Mouse (Mus musculus) forebrain, embryonic 12.5 days (tissue): Measurements from ENCODE around the gene Rb1. TPM values are rescaled to one million over a fixed set of nuclear protein-coding genes. Genes with fewer than 3 reads are reported as not detected.

ENCODE experiments used
- ATAC-seq: fragments of 200-750 bp; cut with Nextera tagmentation; 2 replicates; pipeline ENCODE4 v1.8.0; 2017; ENCODE audit warnings: moderate TSS enrichment; ENCODE audit not compliant: low FRiP score
- H3K27ac ChIP-seq: fragments of 300-500 bp; sonication (generic); 2 replicates; pipeline ENCODE4 v1.5.1; 2016; ENCODE audit warnings: mild to moderate bottlenecking
- H3K27me3 ChIP-seq: fragments of 300-500 bp; sonication (generic); 2 replicates; pipeline ENCODE4 v1.6.1; 2016; ENCODE audit warnings: mild to moderate bottlenecking
- H3K36me3 ChIP-seq: fragments of 300-500 bp; sonication (generic); replicated peaks from 2 replicates; pipeline ENCODE4 v1.6.1; 2016; ENCODE audit warnings: mild to moderate bottlenecking
- H3K4me1 ChIP-seq: fragments of 300-500 bp; sonication (generic); 2 replicates; pipeline ENCODE4 v1.6.1; 2016
- H3K4me2 ChIP-seq: fragments of 300-500 bp; sonication (generic); 2 replicates; pipeline ENCODE4 v1.6.1; 2016; ENCODE audit warnings: mild to moderate bottlenecking, moderate library complexity
- H3K4me3 ChIP-seq: fragments of 300-500 bp; sonication (generic); replicated peaks from 2 replicates; pipeline ENCODE4 v1.5.1; 2016; ENCODE audit warnings: mild to moderate bottlenecking
- H3K9ac ChIP-seq: fragments of 300-500 bp; sonication (generic); 2 replicates; pipeline ENCODE4 v1.6.1; 2016; ENCODE audit warnings: mild to moderate bottlenecking
- H3K9me3 ChIP-seq: fragments of 300-500 bp; sonication (generic); 2 replicates; pipeline ENCODE4 v1.6.1; 2016
- WGBS: fragments of 180-500 bp; shearing (Covaris S2); methylation state at CpG from one replicate; pipeline ENCODE4 v1.1.7; 2016; 5-methylcytosine and 5-hydroxymethylcytosine counted together
- polyA plus RNA-seq: library from polyadenylated mRNA; unstranded; fragments of >200 nt; fragmentation: Nextera tagmentation; extraction: Ambion mirVana; gene quantifications from 2 replicates; pipeline ENCODE4 v1.2.1, GENCODE M21; 2016

Gene Rb1
- polyA plus RNA-seq, 1 experiment from 2014 or later, result 30.4 TPM

DNA sequence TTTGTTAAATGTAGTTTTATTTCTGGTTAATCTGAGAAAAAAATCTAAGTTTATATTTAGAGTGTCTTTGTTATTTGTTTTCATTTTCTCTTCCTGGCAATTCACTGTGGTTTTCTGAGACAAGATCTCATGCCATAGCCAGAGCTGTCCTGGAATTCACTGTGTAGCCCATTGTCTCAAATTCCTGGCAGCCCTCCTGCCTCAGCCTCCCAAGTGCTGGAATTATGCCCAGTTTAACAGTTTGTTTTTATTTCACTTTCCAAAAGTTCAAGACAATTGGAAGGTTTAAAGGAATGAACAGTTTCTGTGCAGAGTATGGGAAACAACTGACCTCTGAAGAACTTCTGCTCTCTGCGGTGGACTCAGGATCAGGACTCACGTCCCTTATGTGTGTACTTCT is 4.2 kb upstream of the Rb1 start:
- no peaks in the 10 kb centered on the region for H3K9me3 ChIP-seq
- no peak overlapping the region for H3K4me3 ChIP-seq
- H3K4me2 ChIP-seq, result no peak overlapping the region
- no peak overlapping the region for H3K9ac ChIP-seq
- no peaks in the 10 kb centered on the region for H3K36me3 ChIP-seq
- no peak for ATAC-seq
- no peak overlapping the region for H3K27ac ChIP-seq
- H3K27me3 ChIP-seq, result no peaks in the 10 kb centered on the region
- WGBS, result 90% methylated on average over 2 of the region's 2 CpGs
- H3K4me1 ChIP-seq, result peaks cover 9% of the 10 kb centered on the region

DNA sequence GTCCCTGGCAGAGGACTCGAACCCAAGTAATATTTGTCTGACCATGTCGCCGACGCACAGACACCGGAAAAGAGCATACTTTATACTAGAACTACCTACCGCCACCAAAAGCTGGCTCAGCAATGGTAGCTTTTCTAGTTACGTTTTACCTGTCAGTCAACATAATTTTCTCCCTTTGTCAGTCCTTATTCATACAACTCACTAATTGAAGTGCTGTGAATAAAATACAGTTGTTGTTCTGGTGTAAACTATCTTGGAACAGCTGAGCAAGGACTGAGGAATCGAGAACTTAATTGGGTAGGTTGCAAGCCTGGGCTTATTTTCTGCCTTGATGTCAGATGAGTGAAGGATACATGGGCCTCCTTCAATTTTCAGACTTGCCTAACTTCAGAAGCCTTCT is 889 bp upstream of the Rb1 start:
- no peaks in the 10 kb centered on the region for H3K27me3 ChIP-seq
- 5% methylated on average over 8 of the region's 8 CpGs for WGBS
- no peaks in the 10 kb centered on the region for H3K36me3 ChIP-seq
- H3K9ac ChIP-seq, result peak overlapping the region; percentile 92
- H3K4me3 ChIP-seq, result peak overlapping the region; percentile 96
- peak overlapping the region; percentile 81 for H3K4me2 ChIP-seq
- peak overlapping the region; percentile 97 for H3K27ac ChIP-seq
- peak; percentile 27; the same call in 1 of the 2 replicates for ATAC-seq
- no peaks in the 10 kb centered on the region for H3K9me3 ChIP-seq
- peaks cover 17% of the 10 kb centered on the region for H3K4me1 ChIP-seq

DNA sequence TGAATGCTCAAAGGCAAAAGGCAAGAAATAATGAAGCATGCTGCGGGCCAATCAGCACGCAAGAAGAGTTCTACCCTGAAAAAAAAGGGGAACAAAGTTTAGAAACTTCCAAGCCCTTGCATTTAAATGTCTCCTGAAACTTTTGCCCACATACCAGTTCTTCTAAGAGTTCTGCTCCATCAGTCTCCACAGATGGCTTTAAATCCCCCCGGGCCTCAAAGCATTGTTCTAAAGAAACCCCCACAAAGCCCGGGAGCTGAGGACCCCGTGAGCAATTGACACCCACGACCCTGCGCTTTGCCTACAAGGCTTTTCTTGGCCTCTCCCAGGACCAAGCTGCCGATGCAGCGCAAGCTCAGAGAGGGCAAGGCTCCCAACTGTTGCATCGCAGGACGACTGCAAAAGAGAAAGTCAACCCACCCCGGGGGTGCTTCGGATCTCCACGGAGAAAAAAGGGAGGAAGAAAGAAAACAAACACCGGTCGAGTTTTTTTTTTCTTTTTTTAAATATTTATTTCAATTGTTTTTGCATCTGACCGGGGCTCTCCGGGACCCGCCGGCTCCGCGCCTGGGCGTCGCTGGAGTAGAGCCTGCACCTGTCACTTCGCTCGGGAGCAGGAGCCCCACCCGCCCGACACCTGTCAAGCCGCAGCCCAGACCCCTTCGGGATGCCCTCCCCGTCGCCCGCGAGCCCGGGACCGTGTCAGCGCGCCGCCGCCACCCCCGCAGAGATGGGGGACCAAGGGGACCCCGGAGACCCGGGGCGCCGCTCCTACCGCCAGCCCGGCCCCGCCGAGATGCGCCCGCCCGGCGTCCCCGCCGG is 777 bp downstream of the Rb1 start:
- peaks cover 17% of the 10 kb centered on the region for H3K4me1 ChIP-seq
- H3K27ac ChIP-seq, result peak overlapping the region; percentile 97
- WGBS, result under 1% methylated on average over 46 of the region's 55 CpGs
- H3K36me3 ChIP-seq, result no peaks in the 10 kb centered on the region; the same call in 1 of the 2 replicates
- H3K27me3 ChIP-seq, result no peaks in the 10 kb centered on the region
- peak overlapping the region; percentile 96 for H3K4me3 ChIP-seq
- ATAC-seq, result peak; percentile 53
- H3K4me2 ChIP-seq, result peak overlapping the region; percentile 81
- peak overlapping the region; percentile 92 for H3K9ac ChIP-seq
- H3K9me3 ChIP-seq, result no peaks in the 10 kb centered on the region

DNA sequence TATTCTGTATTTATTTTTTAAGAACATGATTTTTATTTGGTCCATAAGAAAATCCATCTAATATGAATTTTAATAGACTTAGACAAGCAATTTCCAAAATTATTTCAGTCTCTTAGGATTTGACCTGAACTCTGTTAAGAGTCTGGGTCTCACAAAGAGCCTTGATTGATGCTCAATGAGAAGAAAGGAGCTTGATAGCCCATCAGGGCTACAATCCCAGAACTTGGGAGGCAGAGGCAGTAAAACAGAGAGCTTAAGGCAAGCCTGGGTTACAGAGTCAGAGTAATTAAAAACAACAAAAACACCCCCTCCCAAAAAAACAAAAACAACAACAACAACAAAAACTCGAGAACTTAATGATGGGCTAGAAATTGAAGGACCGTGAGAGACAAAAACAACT is 1.7 kb downstream of the Rb1 start:
- no peak for ATAC-seq
- no peaks in the 10 kb centered on the region for H3K9me3 ChIP-seq
- H3K27me3 ChIP-seq, result no peaks in the 10 kb centered on the region
- peak overlapping the region; percentile 81 for H3K4me2 ChIP-seq
- H3K4me3 ChIP-seq, result no peak overlapping the region; the same call in 1 of the 2 replicates
- no peak overlapping the region for H3K9ac ChIP-seq
- 29% methylated on average over 2 of the region's 2 CpGs for WGBS
- H3K27ac ChIP-seq, result no peak overlapping the region
- peaks cover 2% of the 10 kb centered on the region; the same call in 1 of the 2 replicates for H3K36me3 ChIP-seq
- H3K4me1 ChIP-seq, result peaks cover 17% of the 10 kb centered on the region

DNA sequence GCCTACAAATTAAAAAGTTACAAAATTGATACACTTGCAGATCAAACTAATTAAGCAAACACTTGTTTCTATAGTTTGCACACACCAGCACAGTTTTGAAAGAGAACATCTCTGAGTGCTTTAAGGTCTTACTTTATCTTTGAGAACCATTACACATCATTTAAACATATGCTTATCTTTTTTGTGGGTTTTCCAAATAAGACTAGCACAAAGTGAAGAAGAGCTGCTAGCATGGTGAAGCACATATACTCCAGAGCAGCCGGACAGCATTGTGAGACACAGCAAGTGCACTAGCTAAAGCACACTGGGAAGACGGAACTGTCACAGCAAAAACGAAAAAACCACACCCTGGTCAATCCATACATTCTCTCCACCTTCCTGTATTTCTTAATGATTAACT is 3.5 kb downstream of the Rb1 start:
- Histone ChIP-seq H3K9ac (no peak overlapping the region), H3K27me3 (no peaks in the 10 kb centered on the region), H3K9me3 (no peaks in the 10 kb centered on the region), H3K4me1 (peaks cover 17% of the 10 kb centered on the region), H3K4me2 (no peak overlapping the region), H3K4me3 (no peak overlapping the region), H3K27ac (no peak overlapping the region), H3K36me3 (peaks cover 7% of the 10 kb centered on the region; the same call in 1 of the 2 replicates)
- no peak for ATAC-seq
- 81% methylated on average over 3 of the region's 3 CpGs for WGBS

DNA sequence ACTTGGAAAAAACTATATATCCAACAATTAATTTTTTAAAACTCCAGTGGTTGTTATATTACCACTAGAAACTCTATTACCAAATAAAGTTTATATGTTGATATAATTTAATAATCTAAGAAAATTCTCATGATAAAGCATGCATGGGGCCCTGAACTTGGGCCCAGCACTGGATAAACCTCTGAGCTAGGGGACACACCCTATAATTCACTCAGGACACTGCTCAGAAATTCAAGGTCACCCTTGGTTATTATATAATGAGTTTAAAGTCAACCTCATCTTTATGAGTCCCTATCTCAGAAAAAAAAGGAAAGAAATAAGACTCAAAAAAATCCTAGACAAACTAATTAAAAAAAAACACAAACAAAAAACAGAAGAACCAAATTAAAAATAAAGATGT is 8.7 kb downstream of the Rb1 start:
- Histone ChIP-seq H3K9me3 (no peaks in the 10 kb centered on the region), H3K4me2 (no peak overlapping the region), H3K9ac (no peak overlapping the region), H3K4me3 (no peak overlapping the region), H3K27me3 (no peaks in the 10 kb centered on the region), H3K36me3 (peaks cover 7% of the 10 kb centered on the region; the same call in 1 of the 2 replicates), H3K27ac (no peak overlapping the region), H3K4me1 (peaks cover 7% of the 10 kb centered on the region; the same call in 1 of the 2 replicates)
- ATAC-seq, result no peak

DNA sequence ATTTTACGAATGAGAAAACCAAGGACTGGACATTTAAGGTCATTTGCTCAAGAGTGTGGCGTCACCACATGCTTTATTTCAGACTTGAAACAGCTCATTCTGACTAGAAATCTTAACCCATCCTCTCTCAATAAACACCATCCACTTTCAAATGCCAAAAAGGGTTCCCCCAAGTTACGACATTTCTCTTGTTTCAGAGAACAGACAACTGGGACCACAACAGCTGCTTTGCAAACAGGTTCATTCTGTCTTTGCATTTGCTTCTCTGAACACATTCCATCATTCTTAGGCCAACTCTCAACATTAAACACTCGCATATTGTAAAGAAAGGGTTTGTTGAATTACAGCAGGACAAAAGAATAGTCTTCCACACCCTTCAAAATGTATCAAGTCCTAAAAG is 11.8 kb downstream of the Rb1 start:
- Histone ChIP-seq H3K4me2 (no peak overlapping the region), H3K27me3 (no peaks in the 10 kb centered on the region), H3K27ac (no peak overlapping the region), H3K36me3 (peaks cover 4% of the 10 kb centered on the region; the same call in 1 of the 2 replicates), H3K4me3 (no peak overlapping the region), H3K9me3 (no peaks in the 10 kb centered on the region), H3K4me1 (peaks cover 7% of the 10 kb centered on the region; the same call in 1 of the 2 replicates), H3K9ac (no peak overlapping the region)
- 87% methylated on average over 4 of the region's 4 CpGs for WGBS
- no peak for ATAC-seq

DNA sequence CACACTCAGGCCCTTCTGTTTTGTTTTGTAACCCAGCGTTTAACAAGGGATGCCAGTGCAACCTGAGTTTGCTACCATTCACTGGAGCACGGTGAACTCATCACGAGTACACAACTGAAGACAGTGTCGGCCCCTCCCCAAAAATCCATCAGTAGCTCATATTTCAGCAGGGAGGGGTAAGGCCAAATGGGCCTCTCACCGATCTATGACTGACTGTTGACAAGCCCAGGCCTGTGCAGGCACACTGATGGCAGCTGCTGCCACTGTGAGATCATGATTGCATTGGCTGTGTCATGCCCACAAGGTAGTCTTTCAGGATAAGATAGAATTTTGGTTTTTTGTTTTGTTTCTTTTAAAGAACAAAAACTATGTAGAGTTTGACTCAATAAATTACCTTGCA is 12.2 kb downstream of the Rb1 start:
- Histone ChIP-seq H3K4me2 (no peak overlapping the region), H3K27ac (no peak overlapping the region), H3K4me3 (no peak overlapping the region), H3K4me1 (peaks cover 7% of the 10 kb centered on the region; the same call in 1 of the 2 replicates), H3K9me3 (no peaks in the 10 kb centered on the region), H3K9ac (no peak overlapping the region), H3K27me3 (no peaks in the 10 kb centered on the region), H3K36me3 (no peaks in the 10 kb centered on the region)
- ATAC-seq, result no peak
- 70% methylated on average over 5 of the region's 5 CpGs for WGBS

DNA sequence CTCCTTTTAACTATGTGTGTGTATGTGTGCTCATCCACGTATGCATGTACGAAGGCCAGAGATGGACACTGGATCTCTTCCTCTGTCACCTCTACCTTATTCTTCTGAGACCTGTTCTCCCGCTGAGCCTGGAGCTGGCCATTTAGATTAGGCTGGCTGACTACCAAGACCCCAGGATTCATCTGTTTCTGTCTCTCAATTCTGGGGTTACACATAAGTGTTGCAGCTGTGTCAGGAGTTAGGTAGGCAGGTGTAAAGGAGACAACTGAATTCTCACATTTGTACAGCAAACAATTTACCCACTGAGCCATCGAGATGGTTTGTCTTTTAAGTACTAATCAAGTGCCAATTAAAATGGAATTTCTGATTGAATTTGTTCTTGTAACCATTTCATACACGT is 12.7 kb downstream of the Rb1 start:
- ATAC-seq, result no peak
- no peaks in the 10 kb centered on the region for H3K27me3 ChIP-seq
- no peak overlapping the region for H3K9ac ChIP-seq
- H3K4me2 ChIP-seq, result no peak overlapping the region
- H3K4me3 ChIP-seq, result no peak overlapping the region
- no peak overlapping the region for H3K27ac ChIP-seq
- H3K4me1 ChIP-seq, result peaks cover 7% of the 10 kb centered on the region; the same call in 1 of the 2 replicates
- H3K9me3 ChIP-seq, result no peaks in the 10 kb centered on the region
- WGBS, result 78% methylated on average over 5 of the region's 5 CpGs
- no peaks in the 10 kb centered on the region for H3K36me3 ChIP-seq

DNA sequence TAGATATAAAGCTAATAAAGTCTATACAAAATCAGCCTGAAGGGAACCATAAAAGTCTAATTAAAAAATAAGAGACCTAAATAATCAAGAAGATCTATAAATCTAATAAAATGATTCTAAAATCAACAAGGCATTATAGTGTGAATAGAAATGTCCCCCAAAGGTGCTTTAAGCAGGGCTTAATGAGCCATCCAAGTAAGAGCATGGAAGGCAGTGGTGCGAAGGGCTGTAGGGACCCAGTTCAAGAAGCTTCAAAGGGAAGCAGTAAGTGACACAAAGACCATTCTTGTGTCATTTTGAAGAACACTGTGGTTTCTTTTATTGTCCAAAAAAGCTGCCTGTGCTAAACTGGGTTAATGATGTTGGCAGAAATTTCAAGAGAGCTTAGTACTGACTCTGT is 18.1 kb downstream of the Rb1 start:
- H3K4me1 ChIP-seq, result no peaks in the 10 kb centered on the region
- ATAC-seq, result no peak
- H3K27ac ChIP-seq, result no peak overlapping the region
- no peaks in the 10 kb centered on the region for H3K9me3 ChIP-seq
- H3K27me3 ChIP-seq, result no peaks in the 10 kb centered on the region
- WGBS, result 74% methylated on average over 1 of the region's 1 CpGs
- H3K36me3 ChIP-seq, result no peaks in the 10 kb centered on the region
- H3K9ac ChIP-seq, result no peak overlapping the region
- no peak overlapping the region for H3K4me2 ChIP-seq
- H3K4me3 ChIP-seq, result no peak overlapping the region

DNA sequence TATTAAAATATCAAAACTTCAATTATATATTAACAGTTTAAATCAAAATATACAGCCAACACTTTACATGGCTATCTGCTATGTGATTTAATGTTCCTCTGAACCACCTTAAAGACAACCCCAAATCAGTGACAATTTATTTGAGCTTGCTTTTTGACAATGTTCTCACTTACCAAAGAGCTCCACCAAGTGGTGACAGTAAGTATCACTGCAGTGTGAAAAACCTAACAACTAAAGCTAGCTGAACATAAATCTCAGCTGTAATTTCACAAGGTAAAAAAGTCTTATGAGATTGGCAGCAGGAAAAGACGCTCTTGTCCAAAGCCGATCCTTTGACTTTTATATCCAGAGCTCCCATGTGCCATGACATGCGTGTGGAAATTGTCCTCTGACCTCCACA is 22.4 kb downstream of the Rb1 start:
- Histone ChIP-seq H3K27ac (no peak overlapping the region), H3K4me3 (no peak overlapping the region), H3K36me3 (no peaks in the 10 kb centered on the region), H3K4me1 (no peaks in the 10 kb centered on the region), H3K9ac (no peak overlapping the region), H3K9me3 (no peaks in the 10 kb centered on the region), H3K4me2 (no peak overlapping the region), H3K27me3 (no peaks in the 10 kb centered on the region)
- WGBS, result 42% methylated on average over 3 of the region's 3 CpGs
- ATAC-seq, result no peak

DNA sequence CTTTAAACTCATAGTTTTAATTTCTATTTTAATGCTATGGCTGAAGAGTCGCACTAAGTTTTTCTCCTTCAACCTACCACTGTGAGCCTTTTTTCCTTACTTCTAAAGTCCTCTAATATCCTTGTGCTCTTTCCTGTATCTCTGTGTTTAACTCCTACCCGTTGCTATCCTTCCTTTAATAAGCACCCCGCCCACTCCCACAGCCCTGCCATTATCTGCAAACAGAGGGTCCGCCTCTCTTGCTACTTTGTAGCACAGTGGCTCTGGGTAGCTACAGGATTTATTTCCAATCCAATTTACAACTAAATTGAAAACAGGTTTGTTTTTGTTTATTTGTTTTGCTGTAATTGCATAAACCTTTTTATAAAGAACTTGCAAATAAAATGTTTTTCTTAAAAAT is 23.8 kb downstream of the Rb1 start:
- Histone ChIP-seq H3K36me3 (no peaks in the 10 kb centered on the region), H3K4me3 (no peak overlapping the region), H3K27me3 (no peaks in the 10 kb centered on the region), H3K27ac (no peak overlapping the region), H3K4me1 (no peaks in the 10 kb centered on the region), H3K9me3 (no peaks in the 10 kb centered on the region), H3K9ac (no peak overlapping the region), H3K4me2 (no peak overlapping the region)
- 65% methylated on average over 4 of the region's 4 CpGs for WGBS
- no peak for ATAC-seq

DNA sequence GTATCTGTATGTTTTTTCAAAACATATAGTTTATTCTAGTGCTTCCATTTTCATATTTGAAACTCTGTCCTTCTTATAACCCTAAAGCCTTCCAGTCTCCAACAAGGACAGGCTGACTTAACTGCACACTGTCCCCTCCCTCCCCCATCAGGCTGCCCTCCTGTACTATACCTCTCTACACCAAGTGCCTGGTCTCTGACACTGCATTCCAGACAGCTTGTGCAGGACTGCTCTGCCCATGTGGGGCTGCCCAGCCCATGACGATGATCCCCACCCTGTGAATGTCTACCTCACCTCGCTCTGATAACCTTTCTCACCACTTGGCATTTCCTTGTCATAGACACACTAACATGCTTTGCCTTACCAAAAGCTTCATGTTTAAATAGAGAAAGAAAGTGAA is 30.1 kb downstream of the Rb1 start:
- 89% methylated on average over 2 of the region's 2 CpGs for WGBS
- peaks cover 4% of the 10 kb centered on the region; the same call in 1 of the 2 replicates for H3K36me3 ChIP-seq
- H3K4me1 ChIP-seq, result no peaks in the 10 kb centered on the region
- no peak overlapping the region for H3K9ac ChIP-seq
- H3K27ac ChIP-seq, result no peak overlapping the region
- no peaks in the 10 kb centered on the region for H3K9me3 ChIP-seq
- ATAC-seq, result no peak
- H3K4me3 ChIP-seq, result no peak overlapping the region
- no peak overlapping the region for H3K4me2 ChIP-seq
- no peaks in the 10 kb centered on the region for H3K27me3 ChIP-seq
